ENCODE assay signal across 8 mouse cellular contexts in the genomic region with DNA sequence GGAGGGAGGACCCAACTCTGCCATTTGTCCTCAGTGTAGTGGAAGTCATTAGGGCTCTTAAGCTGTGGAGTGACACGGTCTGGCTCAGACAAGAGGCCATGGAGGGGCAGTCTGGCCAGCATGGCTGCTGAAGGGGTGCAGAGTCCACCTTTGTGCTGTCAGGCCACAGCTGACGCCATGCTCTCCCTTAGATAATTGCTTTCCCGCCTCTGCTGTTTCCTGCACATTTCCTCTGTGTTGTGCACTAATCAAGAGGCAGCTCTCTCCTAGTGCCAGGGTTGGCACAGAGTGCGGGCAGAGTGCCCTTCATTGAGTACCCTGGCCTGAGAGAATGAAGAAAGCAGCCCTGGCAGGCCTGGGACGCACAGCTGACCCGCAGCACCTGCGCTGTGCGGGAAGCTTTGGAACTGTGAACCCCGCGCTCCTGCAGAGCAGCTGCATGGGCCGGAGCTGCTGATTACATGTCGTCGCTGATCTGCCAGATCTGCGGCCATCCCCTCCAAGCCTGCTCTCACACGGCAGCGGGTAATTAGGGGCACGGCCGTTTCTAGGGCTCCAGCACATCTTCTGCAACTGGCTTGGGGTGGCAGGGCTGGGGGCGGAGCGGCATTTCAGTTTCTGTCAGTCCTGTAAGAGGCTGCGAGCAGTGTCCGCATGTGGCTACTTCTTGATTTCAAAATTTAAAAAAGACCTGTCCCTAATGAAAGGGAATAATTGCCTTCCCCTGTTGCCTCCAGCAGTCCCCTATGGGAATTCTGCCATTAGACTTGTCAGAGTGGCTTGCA. TPM values are rescaled to one million over a fixed set of nuclear protein-coding genes. Genes with fewer than 3 reads are reported as not detected.
DNase-seq lines count a peak whose midpoint lies in the region; ATAC-seq lines count a peak whose summit lies in the region.

No protein-coding gene starts in this region.

- peaks cover 45% of the 10 kb centered on the region for H3K4me1 ChIP-seq in megakaryocyte, embryonic 14.5 days
- H3K4me1 ChIP-seq in hindbrain, embryonic 12.5 days: peaks cover 51% of the 10 kb centered on the region
- H3K4me1 ChIP-seq in midbrain, embryonic 10.5 days: peaks cover 21% of the 10 kb centered on the region

- no peak for ATAC-seq in megakaryocyte, adult 5-6 weeks (ENCODE audit: poor library complexity, severe bottlenecking)
- ATAC-seq in hindbrain, embryonic 12.5 days (ENCODE audit: low FRiP score): peak; percentile 75

- peaks cover 55% of the 10 kb centered on the region for H3K36me3 ChIP-seq in megakaryocyte, embryonic 14.5 days (replicated peaks; ENCODE audit: low read length)
- peaks cover 6% of the 10 kb centered on the region; the same call in 1 of the 2 replicates for H3K36me3 ChIP-seq in hindbrain, embryonic 12.5 days
- 0 out of 2 replicates have a peak, but pooled peaks cover 5% of the 10 kb centered on the region for H3K36me3 ChIP-seq in midbrain, embryonic 10.5 days

- WGBS in hindbrain, embryonic 12.5 days: 46% methylated on average over 22 of the region's 22 CpGs
- WGBS in midbrain, embryonic 10.5 days: 74% methylated on average over 22 of the region's 22 CpGs

- H3K4me3 ChIP-seq in megakaryocyte, embryonic 14.5 days (replicated peaks): peak overlapping the region; percentile 6
- H3K4me3 ChIP-seq in hindbrain, embryonic 12.5 days: no peak overlapping the region
- H3K4me3 ChIP-seq in midbrain, embryonic 10.5 days: no peak overlapping the region

- peak; percentile 47 to 70 for DNase-seq in frontal cortex, postnatal 36 days (ENCODE audit: low spot score in 2 of 2)
- DNase-seq in layer of hippocampus, postnatal 10 days (ENCODE audit: low spot score in 2 of 2): peak; percentile 77 to 86
- DNase-seq in midbrain, embryonic 10.5 days (ENCODE audit: low spot score): no peak
- peak; percentile 62 for DNase-seq in right cerebral cortex, postnatal 4 days
- no peak for DNase-seq in spleen, postnatal 4 days (ENCODE audit: low spot score in 2 of 2)

- no peaks in the 10 kb centered on the region for H3K9me3 ChIP-seq in megakaryocyte, embryonic 14.5 days
- H3K9me3 ChIP-seq in hindbrain, embryonic 12.5 days (replicated peaks): no peaks in the 10 kb centered on the region
- H3K9me3 ChIP-seq in midbrain, embryonic 10.5 days (replicated peaks): no peaks in the 10 kb centered on the region

- H3K9ac ChIP-seq in hindbrain, embryonic 12.5 days: peak overlapping the region; percentile 29

- H3K27me3 ChIP-seq in megakaryocyte, embryonic 14.5 days (replicated peaks): no peaks in the 10 kb centered on the region
- no peaks in the 10 kb centered on the region for H3K27me3 ChIP-seq in hindbrain, embryonic 12.5 days
- H3K27me3 ChIP-seq in midbrain, embryonic 10.5 days (ENCODE audit: low read depth, poor library complexity, severe bottlenecking): no peaks in the 10 kb centered on the region

- H3K4me2 ChIP-seq in hindbrain, embryonic 12.5 days (replicated peaks): peak overlapping the region; percentile 35

- H3K27ac ChIP-seq in hindbrain, embryonic 12.5 days: peak overlapping the region; percentile 89
- peak overlapping the region; percentile 68 for H3K27ac ChIP-seq in midbrain, embryonic 10.5 days (replicated peaks)

RNA-seq across cellular contexts. Expression of gene Ctnnbl1, which starts 14.6 kb away (rescaled TPM):
- 2.0 and 11.9 TPM in 2 replicates for polyA plus RNA-seq in megakaryocyte, embryonic 14.5 days (2012; ENCODE audit: insufficient read depth, low replicate concordance)
- total RNA-seq in megakaryocyte, adult 5-6 weeks (2015): 13.5 and 20.0 TPM in 2 replicates
- 35.2 and 35.9 TPM in 2 replicates for total RNA-seq in megakaryocyte, adult 5-6 weeks (2017)
- 82.3 and 83.7 TPM in 2 replicates for polyA plus RNA-seq in hindbrain, embryonic 12.5 days (2016; fragmentation: Nextera tagmentation; extraction: Ambion mirVana)
- total RNA-seq in layer of hippocampus, postnatal 10 days (2021): 10 to 100 TPM; 23.0 to 28.0 TPM
- polyA plus RNA-seq in midbrain, embryonic 10.5 days (2016; fragmentation: Nextera tagmentation; extraction: Ambion mirVana): 96.0 and 102 TPM in 2 replicates

Comparison
In these comparisons a context has a peak if more than half of its experiments do, and no peak if none do; other contexts are left out.
1. DNase-seq: peak in frontal cortex, postnatal 36 days (2 of 2), layer of hippocampus, postnatal 10 days (2 of 2) and right cerebral cortex, postnatal 4 days (single experiment); none in midbrain, embryonic 10.5 days (single experiment) and spleen, postnatal 4 days (0 of 2).